Mouse (Mus musculus) kidney, embryonic 15.5 days (tissue): Measurements from ENCODE around the gene Hcn1. TPM values are rescaled to one million over a fixed set of nuclear protein-coding genes. Genes with fewer than 3 reads are reported as not detected.

Experiments
- ATAC-seq: fragments of 200-750 bp; cut with Nextera tagmentation; replicated peaks from 2 replicates; pipeline ENCODE4 v1.8.0; 2017; ENCODE audit warnings: moderate TSS enrichment; ENCODE audit not compliant: low FRiP score
- H3K27ac ChIP-seq: fragments of 300-500 bp; sonication (generic); 2 replicates; pipeline ENCODE4 v1.5.1; 2015; ENCODE audit warnings: mild to moderate bottlenecking, inconsistent platforms
- H3K27me3 ChIP-seq: fragments of 300-500 bp; sonication (generic); 2 replicates; pipeline ENCODE4 v1.6.1; 2015; ENCODE audit warnings: inconsistent platforms
- H3K36me3 ChIP-seq: fragments of 300-500 bp; sonication (generic); 2 replicates; pipeline ENCODE4 v1.6.1; 2015; ENCODE audit warnings: inconsistent platforms
- H3K4me1 ChIP-seq: fragments of 300-500 bp; sonication (generic); 2 replicates; pipeline ENCODE4 v1.6.1; 2015; ENCODE audit warnings: inconsistent platforms
- H3K4me2 ChIP-seq: fragments of 300-500 bp; sonication (generic); 2 replicates; pipeline ENCODE4 v1.6.1; 2015; ENCODE audit warnings: moderate library complexity, mild to moderate bottlenecking, inconsistent platforms
- H3K4me3 ChIP-seq: fragments of 300-500 bp; sonication (generic); replicated peaks from 2 replicates; pipeline ENCODE4 v1.5.1; 2015; ENCODE audit warnings: mild to moderate bottlenecking, inconsistent platforms
- H3K9ac ChIP-seq: fragments of 300-500 bp; sonication (generic); 2 replicates; pipeline ENCODE4 v1.6.1; 2015; ENCODE audit warnings: mild to moderate bottlenecking, inconsistent platforms
- H3K9me3 ChIP-seq: fragments of 300-500 bp; sonication (generic); replicated peaks from 2 replicates; pipeline ENCODE4 v1.6.1; 2016; ENCODE audit warnings: inconsistent platforms
- WGBS: fragments of 180-500 bp; shearing (Covaris S2); methylation state at CpG from one replicate; pipeline ENCODE4 v1.1.7; 2015; ENCODE audit warnings: mixed read lengths; 5-methylcytosine and 5-hydroxymethylcytosine counted together
- polyA plus RNA-seq: library from polyadenylated mRNA; unstranded; fragments of >200 nt; fragmentation: Nextera tagmentation; extraction: Ambion mirVana; gene quantifications from 2 replicates; pipeline ENCODE4 v1.2.1, GENCODE M21; 2015

The Hcn1 gene
- polyA plus RNA-seq, 1 experiment from 2014 or later: 0.08 TPM

- H3K9me3 ChIP-seq: no peaks in the 10 kb centered on the region
- no peak overlapping the region for H3K27ac ChIP-seq
- H3K4me3 ChIP-seq: no peak overlapping the region
- H3K9ac ChIP-seq: no peak overlapping the region
- ATAC-seq: no peak
- H3K4me1 ChIP-seq: no peaks in the 10 kb centered on the region
- H3K4me2 ChIP-seq: no peak overlapping the region
- 92% methylated on average over 3 of the region's 3 CpGs for WGBS
- H3K27me3 ChIP-seq: no peaks in the 10 kb centered on the region
- H3K36me3 ChIP-seq: no peaks in the 10 kb centered on the region
These were observed 305.7 kb downstream of the Hcn1 start for GRCm38 (mm10) chr13:117907801-117908200.

- H3K27me3 ChIP-seq: no peaks in the 10 kb centered on the region
- H3K4me1 ChIP-seq: no peaks in the 10 kb centered on the region
- H3K9ac ChIP-seq: no peak overlapping the region
- no peaks in the 10 kb centered on the region for H3K36me3 ChIP-seq
- H3K4me3 ChIP-seq: no peak overlapping the region
- H3K4me2 ChIP-seq: no peak overlapping the region
- no peaks in the 10 kb centered on the region for H3K9me3 ChIP-seq
- 88% methylated on average over 4 of the region's 4 CpGs for WGBS
- ATAC-seq: no peak
- H3K27ac ChIP-seq: no peak overlapping the region
These were observed 327.6 kb downstream of the Hcn1 start for GRCm38 (mm10) chr13:117929734-117930133.

- Histone ChIP-seq H3K4me1 (no peaks in the 10 kb centered on the region), H3K4me3 (no peak overlapping the region), H3K9ac (no peak overlapping the region), H3K27ac (no peak overlapping the region), H3K36me3 (no peaks in the 10 kb centered on the region), H3K4me2 (no peak overlapping the region), H3K27me3 (no peaks in the 10 kb centered on the region), H3K9me3 (no peaks in the 10 kb centered on the region)
- no peak for ATAC-seq
- WGBS: 64% methylated on average over 2 of the region's 2 CpGs
These were observed 329.6 kb downstream of the Hcn1 start for GRCm38 (mm10) chr13:117931746-117932145.

- ATAC-seq: no peak
- WGBS: 91% methylated on average over 1 of the region's 1 CpGs
These were observed 336.6 kb downstream of the Hcn1 start for GRCm38 (mm10) chr13:117938761-117939160.

GRCm38 (mm10) chr13:117940536-117941280, 338.6 kb downstream of the Hcn1 start:
- WGBS: 90% methylated on average over 8 of the region's 8 CpGs
- no peaks in the 10 kb centered on the region for H3K4me1 ChIP-seq
- H3K4me3 ChIP-seq: no peak overlapping the region
- no peak overlapping the region for H3K9ac ChIP-seq
- no peak for ATAC-seq
- no peaks in the 10 kb centered on the region for H3K9me3 ChIP-seq
- H3K36me3 ChIP-seq: no peaks in the 10 kb centered on the region
- no peak overlapping the region for H3K27ac ChIP-seq
- no peak overlapping the region for H3K4me2 ChIP-seq
- no peaks in the 10 kb centered on the region for H3K27me3 ChIP-seq

More at GRCm38 (mm10) chr13:117938761-117939160, 336.6 kb downstream of the Hcn1 start:
- H3K27me3 ChIP-seq: no peaks in the 10 kb centered on the region
- no peaks in the 10 kb centered on the region for H3K4me1 ChIP-seq
- H3K27ac ChIP-seq: no peak overlapping the region
- H3K4me2 ChIP-seq: no peak overlapping the region
- H3K9me3 ChIP-seq: no peaks in the 10 kb centered on the region
- no peak overlapping the region for H3K4me3 ChIP-seq
- H3K36me3 ChIP-seq: no peaks in the 10 kb centered on the region
- no peak overlapping the region for H3K9ac ChIP-seq

GRCm38 (mm10) chr13:117946843-117947242, 344.7 kb downstream of the Hcn1 start:
- Histone ChIP-seq H3K9me3 (no peaks in the 10 kb centered on the region), H3K27me3 (no peaks in the 10 kb centered on the region), H3K9ac (no peak overlapping the region), H3K36me3 (no peaks in the 10 kb centered on the region), H3K4me2 (no peak overlapping the region), H3K4me3 (no peak overlapping the region), H3K4me1 (no peaks in the 10 kb centered on the region), H3K27ac (no peak overlapping the region)
- ATAC-seq: no peak
- 83% methylated on average over 3 of the region's 3 CpGs for WGBS

GRCm38 (mm10) chr13:117947704-117948376, 345.7 kb downstream of the Hcn1 start:
- Histone ChIP-seq H3K4me1 (no peaks in the 10 kb centered on the region), H3K36me3 (no peaks in the 10 kb centered on the region), H3K4me2 (no peak overlapping the region), H3K9me3 (no peaks in the 10 kb centered on the region), H3K4me3 (no peak overlapping the region), H3K27me3 (no peaks in the 10 kb centered on the region), H3K27ac (no peak overlapping the region), H3K9ac (no peak overlapping the region)
- WGBS: 48% methylated on average over 1 of the region's 1 CpGs
- ATAC-seq: no peak

GRCm38 (mm10) chr13:117958496-117959421, 356.6 kb downstream of the Hcn1 start:
- H3K9me3 ChIP-seq: no peaks in the 10 kb centered on the region
- ATAC-seq: peak; percentile 98
- WGBS: 12% methylated on average over 18 of the region's 18 CpGs
- no peak overlapping the region for H3K27ac ChIP-seq
- no peak overlapping the region for H3K9ac ChIP-seq
- no peaks in the 10 kb centered on the region for H3K36me3 ChIP-seq
- peak overlapping the region; percentile 57 for H3K4me2 ChIP-seq
- peak overlapping the region; percentile 32 for H3K4me3 ChIP-seq
- no peaks in the 10 kb centered on the region for H3K27me3 ChIP-seq
- H3K4me1 ChIP-seq: peaks cover 9% of the 10 kb centered on the region; the same call in 1 of the 2 replicates

GRCm38 (mm10) chr13:117964620-117965019, 362.5 kb downstream of the Hcn1 start:
- Histone ChIP-seq H3K4me2 (no peak overlapping the region), H3K9ac (no peak overlapping the region), H3K9me3 (no peaks in the 10 kb centered on the region), H3K4me1 (no peaks in the 10 kb centered on the region), H3K27me3 (no peaks in the 10 kb centered on the region), H3K36me3 (no peaks in the 10 kb centered on the region), H3K27ac (no peak overlapping the region), H3K4me3 (no peak overlapping the region)
- peak; percentile 89 for ATAC-seq

GRCm38 (mm10) chr13:117975382-117975781, 373.3 kb downstream of the Hcn1 start:
- H3K9ac ChIP-seq: no peak overlapping the region
- H3K36me3 ChIP-seq: no peaks in the 10 kb centered on the region
- no peaks in the 10 kb centered on the region for H3K4me1 ChIP-seq
- H3K4me3 ChIP-seq: no peak overlapping the region
- ATAC-seq: peak; percentile 71
- no peak overlapping the region for H3K27ac ChIP-seq
- H3K27me3 ChIP-seq: no peaks in the 10 kb centered on the region
- no peak overlapping the region for H3K4me2 ChIP-seq
- 56% methylated on average over 7 of the region's 7 CpGs for WGBS
- H3K9me3 ChIP-seq: no peaks in the 10 kb centered on the region

- Histone ChIP-seq H3K9me3 (no peaks in the 10 kb centered on the region), H3K36me3 (no peaks in the 10 kb centered on the region), H3K9ac (no peak overlapping the region), H3K4me3 (no peak overlapping the region), H3K4me1 (no peaks in the 10 kb centered on the region), H3K27ac (no peak overlapping the region), H3K4me2 (no peak overlapping the region), H3K27me3 (no peaks in the 10 kb centered on the region)
- peak; percentile 88 for ATAC-seq
- WGBS: 32% methylated on average over 10 of the region's 10 CpGs
These were observed 373.7 kb downstream of the Hcn1 start for GRCm38 (mm10) chr13:117975823-117976222.

GRCm38 (mm10) chr13:117984339-117984738, 382.2 kb downstream of the Hcn1 start:
- H3K27ac ChIP-seq: no peak overlapping the region
- no peaks in the 10 kb centered on the region for H3K27me3 ChIP-seq
- H3K4me2 ChIP-seq: no peak overlapping the region
- H3K36me3 ChIP-seq: no peaks in the 10 kb centered on the region
- no peak overlapping the region for H3K4me3 ChIP-seq
- ATAC-seq: no peak
- H3K4me1 ChIP-seq: no peaks in the 10 kb centered on the region
- WGBS: 80% methylated on average over 2 of the region's 2 CpGs
- no peak overlapping the region for H3K9ac ChIP-seq
- H3K9me3 ChIP-seq: no peaks in the 10 kb centered on the region
